Mouse (Mus musculus): ENCODE results near the gene Ccl21b.
"Not testable (repeated sequence)": the region's sequence is repeated elsewhere in the genome, so short reads cannot be mapped to it uniquely, and the experiment has no call there.

GRCm38 (mm10) chr4:42240339-42240738, 15.2 kb upstream of the Ccl21b start, which contains the start of gene Gm10600:
- not testable (repeated sequence) for TF ChIP-seq CTCF, EP300 (IDR thresholded peaks at IDR 0.05; ENCODE audit: low read depth)

Data from liver, postnatal 0 days (tissue).